Mouse (Mus musculus) layer of hippocampus, adult 2 months (tissue): ENCODE measurements at regions not wholly inside any gene's neighbourhood (a gene's known extent, or its start where the extent isn't known, plus 50 kb on each side); places are given as distances from the start of the nearest gene placed in this dataset.

Experiments
- DNase-seq, 2 experiments: peaks; one replicate each; pipeline ENCODE4 v3.0.0; 2022; ENCODE audit warnings: low spot score in 2 of 2
- H3K27ac ChIP-seq: fragments of 200-600 bp; 2 replicates; pipeline ENCODE4 v1.8.1; 2022
- H3K4me3 ChIP-seq: fragments of 200-600 bp; 2 replicates; pipeline ENCODE4 v1.8.1; 2022; ENCODE audit warnings: mild to moderate bottlenecking
- CTCF ChIP-seq: fragments of 200-600 bp; conservative IDR thresholded peaks from 2 replicates; pipeline ENCODE4 v1.8.1; 2022; ENCODE audit warnings: antibody characterized with exemption, mild to moderate bottlenecking, moderate library complexity

DNA sequence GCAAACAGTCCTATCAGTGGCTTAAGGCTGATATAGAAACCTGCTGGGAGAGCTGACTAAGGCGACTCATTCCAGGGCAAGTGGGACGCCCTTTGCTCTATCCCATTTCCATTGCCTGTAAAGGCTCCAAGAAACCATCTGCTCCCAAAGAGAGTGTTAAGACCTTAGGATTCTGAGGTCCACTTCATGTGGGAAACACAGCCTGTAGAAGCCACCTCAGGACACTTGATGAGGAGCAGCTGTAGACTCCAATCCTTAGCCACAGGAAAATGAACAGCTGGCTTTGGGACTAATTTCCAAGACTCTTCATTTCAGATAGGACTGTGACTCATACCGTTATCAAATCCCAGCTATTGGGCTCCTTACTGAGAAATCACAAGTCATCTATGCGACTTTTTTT, 188.6 kb downstream of the Thbs2 start:
- no peak for TF ChIP-seq CTCF
- no peak for DNase-seq

DNA sequence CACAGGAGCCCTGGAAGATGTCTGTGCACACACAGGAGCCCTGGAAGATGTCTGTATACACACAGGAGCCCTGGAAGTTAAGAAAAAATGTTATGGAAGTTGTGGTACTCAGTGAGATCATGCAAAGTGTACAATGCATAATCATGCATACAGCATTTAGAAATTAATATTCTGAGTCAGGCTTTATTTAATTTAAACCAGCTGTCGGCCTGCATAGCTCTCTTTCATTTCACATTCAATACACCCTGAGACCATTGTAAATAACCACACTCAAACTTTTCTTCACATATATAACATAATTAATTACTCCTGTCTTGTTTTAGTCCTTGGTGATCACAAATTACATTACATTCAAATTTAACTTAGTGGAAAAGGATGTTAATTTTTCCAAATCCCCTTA, 190.4 kb downstream of the Thbs2 start:
- TF ChIP-seq CTCF = no peak
- no peak overlapping the region for H3K4me3 ChIP-seq
- H3K27ac ChIP-seq = no peak overlapping the region
- DNase-seq = no peak

More for the DNA sequence above, 188.6 kb downstream of the Thbs2 start:
- Histone ChIP-seq H3K27ac (no peak overlapping the region), H3K4me3 (no peak overlapping the region)

DNA sequence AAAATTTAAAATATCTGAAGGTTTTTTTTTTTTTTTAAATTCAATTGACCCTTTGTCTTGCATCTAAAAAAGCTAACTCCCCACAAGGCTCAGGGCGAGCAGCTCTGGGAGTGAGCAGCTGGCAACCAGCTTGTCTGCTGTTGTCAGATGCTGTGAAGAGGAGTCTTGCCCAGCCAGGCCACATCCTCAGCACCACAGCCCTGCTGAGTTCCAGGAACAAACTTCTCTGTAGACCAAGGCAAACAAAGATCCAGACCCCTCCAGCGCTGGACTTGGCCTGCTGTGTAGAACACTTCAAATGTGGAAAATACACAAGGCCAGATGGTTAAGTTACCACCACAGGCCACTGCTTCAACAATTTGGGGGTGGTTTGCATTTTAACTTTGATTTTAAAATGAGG, 192.7 kb downstream of the Thbs2 start:
- no peak overlapping the region for H3K27ac ChIP-seq
- no peak for DNase-seq
- TF ChIP-seq CTCF = no peak

DNA sequence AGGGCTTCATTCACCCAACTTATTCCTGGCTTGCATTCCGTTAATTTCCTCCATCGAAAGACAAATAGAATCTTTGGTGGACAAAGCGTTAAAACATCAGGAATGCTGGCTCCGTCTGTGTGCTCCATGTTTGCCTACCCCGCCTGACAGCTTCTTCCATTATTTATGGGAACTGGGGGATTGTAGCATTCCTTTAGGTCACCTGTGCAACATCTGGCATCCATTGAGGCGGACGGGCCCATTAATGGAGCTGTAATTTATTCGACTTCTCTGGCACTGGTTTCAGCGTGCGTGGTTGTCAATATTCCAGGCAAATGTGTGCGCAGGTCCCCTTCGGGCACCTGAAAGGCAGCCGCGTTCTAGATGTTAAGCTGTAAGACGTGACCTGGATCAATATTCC, 196.9 kb downstream of the Thbs2 start:
- DNase-seq = no peak
- Histone ChIP-seq H3K27ac (no peak overlapping the region), H3K4me3 (no peak overlapping the region)
- no peak for TF ChIP-seq CTCF

More for the DNA sequence above, 192.7 kb downstream of the Thbs2 start:
- no peak overlapping the region for H3K4me3 ChIP-seq

DNA sequence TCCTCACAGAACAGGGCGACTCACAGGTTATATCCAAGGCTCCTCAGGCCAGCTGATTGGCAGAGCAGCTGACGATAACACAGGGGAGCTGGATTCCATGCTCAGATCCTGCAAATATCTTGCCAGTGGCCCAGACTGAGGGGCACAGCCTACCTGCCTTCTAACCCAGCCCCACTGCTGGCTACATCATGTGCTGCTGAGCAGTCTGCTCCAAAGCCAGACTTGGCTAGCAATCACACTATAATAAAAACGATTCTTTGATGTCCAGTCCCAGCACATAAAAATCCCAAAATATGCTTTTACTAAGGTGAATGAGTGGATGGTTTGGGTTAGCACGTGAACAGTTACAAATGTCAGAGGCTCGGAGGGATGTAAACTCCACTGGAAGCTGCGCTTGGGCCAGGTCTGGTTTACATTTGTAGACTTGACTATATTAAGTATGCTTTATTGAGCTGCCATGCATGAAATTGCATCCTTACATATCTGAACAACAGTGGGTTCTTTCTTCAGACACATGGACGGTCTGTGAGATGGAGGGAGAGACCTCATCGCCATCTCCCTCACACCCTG, 200.2 kb downstream of the Thbs2 start:
- no peak for TF ChIP-seq CTCF
- H3K27ac ChIP-seq = no peak overlapping the region
- no peak overlapping the region for H3K4me3 ChIP-seq
- no peak for DNase-seq

DNA sequence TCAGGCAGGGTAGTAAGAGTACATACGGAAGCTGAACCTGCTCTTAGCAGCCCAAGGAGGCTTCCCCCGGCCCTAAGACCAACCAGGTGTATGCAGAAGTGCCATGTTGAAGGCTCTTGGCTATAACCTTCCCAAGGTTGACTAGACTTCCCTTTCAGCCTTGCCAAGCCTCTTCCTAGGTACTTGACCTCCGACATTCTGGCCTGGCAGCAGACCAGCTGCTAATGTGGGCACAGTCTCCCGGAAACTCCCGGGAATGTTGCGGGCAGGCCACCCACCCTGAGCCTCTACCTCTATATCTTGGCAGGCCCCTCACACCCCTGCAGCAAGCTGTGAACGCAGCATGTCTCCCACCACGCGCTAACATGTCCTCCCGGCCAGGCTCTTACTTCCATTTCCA, 201.1 kb downstream of the Thbs2 start:
- no peak overlapping the region for H3K27ac ChIP-seq
- TF ChIP-seq CTCF = no peak
- DNase-seq = no peak
- no peak overlapping the region for H3K4me3 ChIP-seq

DNA sequence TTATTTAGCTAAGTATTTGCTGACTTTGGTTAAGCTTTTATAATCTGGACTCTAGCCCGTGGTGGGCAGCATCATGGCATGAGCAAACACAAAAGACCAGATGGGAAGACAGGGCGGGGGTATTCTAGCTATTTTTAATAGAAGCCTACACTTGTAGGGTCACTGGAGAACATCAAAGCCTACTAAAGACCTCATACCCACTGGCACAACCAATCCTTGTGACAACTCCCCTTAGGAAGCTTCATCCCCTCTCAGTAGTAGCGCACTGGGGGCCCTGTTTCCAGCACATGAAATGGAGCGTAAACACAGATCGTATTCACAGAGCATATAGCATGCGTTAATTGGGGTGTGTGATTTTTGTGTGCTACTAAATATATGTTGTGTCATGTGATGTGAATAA, 202.4 kb downstream of the Smoc2 start:
- no peak for DNase-seq
- Histone ChIP-seq H3K27ac (no peak overlapping the region), H3K4me3 (no peak overlapping the region)
- TF ChIP-seq CTCF = no peak

DNA sequence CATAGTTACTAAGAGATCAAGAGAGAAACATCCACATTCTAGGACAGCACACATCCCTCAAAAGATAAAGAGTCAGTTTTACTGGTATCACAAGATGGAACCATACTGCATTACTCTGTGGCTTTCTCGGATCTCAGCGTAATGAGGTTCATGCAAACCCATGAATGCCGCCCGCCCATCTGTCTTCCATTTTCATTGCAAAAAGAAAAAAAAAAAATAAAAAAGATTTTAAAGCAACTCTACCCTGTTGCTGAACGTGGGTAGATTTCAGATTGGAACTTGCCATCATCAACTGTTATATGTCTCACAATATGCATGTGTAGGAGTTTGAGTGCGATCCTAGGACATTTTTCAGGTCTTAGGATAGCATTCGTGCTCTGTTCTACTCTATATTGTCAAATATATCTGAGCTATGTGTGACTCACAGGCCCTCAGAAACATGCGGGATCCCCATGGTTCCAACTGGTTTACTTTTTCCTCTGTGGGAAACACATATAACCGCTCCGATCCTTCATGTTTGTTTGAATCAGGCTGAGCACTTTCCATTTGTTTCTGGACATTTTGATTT, 199.7 kb downstream of the Smoc2 start:
- Histone ChIP-seq H3K27ac (no peak overlapping the region), H3K4me3 (no peak overlapping the region)
- TF ChIP-seq CTCF = no peak
- peak; percentile 14 to 26 for DNase-seq

DNA sequence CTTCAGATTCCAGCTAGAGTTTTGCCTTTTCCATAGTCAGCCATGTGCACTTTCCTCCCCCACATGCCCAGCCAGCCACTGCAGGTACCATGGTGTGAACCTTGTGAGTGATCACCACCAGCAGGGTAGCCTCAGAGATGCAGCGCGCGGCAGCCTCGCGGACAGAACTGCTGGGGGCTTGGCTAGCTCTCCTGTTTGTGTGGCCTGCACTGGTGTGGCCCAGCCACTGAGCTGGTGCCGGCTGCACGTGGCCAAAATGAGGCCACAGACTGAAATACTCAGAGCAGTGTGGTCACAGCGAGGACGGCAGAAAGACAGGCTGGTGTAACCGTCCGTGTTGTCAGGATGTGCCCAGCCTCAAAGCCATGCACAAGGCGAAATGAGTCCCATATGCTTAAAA, 197.4 kb downstream of the Smoc2 start:
- no peak for DNase-seq
- no peak overlapping the region for H3K27ac ChIP-seq
- TF ChIP-seq CTCF = no peak
- no peak overlapping the region for H3K4me3 ChIP-seq

DNA sequence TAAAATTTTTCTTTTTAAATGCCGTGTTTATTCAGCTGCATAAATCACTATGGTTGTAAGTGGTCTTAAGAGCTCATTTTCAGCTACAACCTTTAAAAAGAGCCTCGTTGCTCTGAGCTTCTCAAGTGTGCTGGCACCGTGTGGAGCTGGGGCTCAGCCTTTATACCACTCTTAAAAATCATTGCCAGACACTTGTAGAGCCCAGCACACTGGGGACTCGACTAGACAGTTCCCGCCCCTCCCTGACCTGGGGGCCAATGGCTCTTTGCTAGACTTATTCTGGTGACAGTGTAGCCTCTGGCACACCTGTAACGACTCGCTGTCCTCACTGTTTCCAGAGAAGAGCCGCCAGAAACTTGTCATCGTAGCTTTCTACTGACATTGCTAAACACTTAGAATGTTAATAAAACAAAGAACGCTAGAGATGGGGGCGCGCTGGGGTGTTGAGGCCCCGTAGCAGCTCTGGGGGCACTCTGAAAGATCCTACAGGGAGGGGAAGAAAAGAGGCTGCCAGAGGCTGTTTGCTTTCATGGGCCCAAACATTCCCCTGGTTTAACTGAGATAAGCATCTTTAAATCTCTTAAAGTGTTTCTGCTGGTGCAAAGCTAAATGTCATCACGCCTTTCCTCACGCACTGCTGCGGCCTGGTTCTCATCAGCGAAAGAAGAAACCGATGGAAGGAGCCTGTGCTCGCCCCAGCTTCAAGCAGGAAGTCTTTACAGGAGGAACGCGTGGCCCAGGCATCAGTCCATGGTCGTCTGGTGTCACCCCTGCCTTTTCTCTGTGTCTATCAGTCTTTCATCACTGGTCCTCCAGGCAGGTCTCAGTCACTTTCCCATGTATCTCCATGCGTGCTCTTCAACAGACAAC, 196.7 kb downstream of the Smoc2 start:
- H3K4me3 ChIP-seq = no peak overlapping the region
- DNase-seq = no peak
- no peak for TF ChIP-seq CTCF
- no peak overlapping the region for H3K27ac ChIP-seq

DNA sequence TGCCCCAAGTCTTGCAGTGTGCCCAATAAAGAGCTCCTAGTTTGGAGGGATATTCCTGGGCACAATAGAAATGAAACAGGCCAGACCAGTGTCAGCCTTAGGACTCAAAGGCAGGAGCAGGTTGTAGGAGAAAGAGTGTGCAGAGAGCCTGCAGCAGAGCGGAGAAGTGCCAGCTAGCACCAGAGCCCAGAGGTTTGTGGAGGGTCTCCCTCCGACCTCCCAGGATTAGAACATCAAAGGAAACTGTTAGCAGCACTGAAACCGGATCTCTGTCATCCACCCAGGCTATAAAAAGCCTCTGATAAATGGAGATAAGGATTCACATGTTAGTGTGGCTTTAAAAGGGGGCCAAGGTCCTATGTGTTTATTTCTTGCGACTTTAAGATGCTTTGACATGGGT, 196.0 kb downstream of the Smoc2 start:
- no peak for DNase-seq
- TF ChIP-seq CTCF = no peak
- Histone ChIP-seq H3K4me3 (no peak overlapping the region), H3K27ac (no peak overlapping the region)

DNA sequence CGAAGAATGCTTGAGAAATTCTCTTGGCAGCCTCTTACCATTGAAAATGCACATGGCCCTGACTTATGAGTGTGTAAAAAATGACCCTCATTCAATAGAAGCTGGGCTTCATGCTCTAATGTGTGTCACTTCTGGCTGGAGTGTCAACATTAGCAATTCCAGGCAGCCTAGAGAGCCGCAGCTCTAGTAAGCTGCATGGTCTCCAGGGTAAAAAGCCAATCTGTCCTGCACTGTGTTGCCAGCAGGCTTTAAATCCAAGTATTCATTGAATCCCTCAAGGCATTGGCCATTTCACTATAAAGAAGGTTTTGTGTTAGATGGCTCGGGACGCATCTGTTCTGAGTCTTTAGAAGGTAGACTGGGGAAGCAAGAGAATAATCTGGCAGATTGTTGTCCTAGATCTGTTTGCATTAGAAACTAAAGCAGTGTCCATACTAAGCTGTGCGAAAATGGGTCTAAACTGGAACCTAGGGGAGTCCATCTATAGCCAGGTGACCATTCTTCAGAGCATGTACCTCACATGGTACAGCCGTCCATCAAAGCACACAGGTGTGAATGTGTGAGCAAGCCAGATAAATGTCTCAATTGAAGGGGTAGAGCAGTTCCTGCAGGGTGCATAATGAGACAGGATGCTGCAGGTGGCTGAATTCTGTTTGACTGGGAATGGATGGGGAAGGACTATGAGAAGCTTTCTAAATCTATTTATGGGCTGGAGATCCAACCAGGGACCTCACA, 189.6 kb downstream of the Smoc2 start:
- H3K27ac ChIP-seq = no peak overlapping the region
- TF ChIP-seq CTCF = no peak
- H3K4me3 ChIP-seq = no peak overlapping the region
- DNase-seq = no peak

DNA sequence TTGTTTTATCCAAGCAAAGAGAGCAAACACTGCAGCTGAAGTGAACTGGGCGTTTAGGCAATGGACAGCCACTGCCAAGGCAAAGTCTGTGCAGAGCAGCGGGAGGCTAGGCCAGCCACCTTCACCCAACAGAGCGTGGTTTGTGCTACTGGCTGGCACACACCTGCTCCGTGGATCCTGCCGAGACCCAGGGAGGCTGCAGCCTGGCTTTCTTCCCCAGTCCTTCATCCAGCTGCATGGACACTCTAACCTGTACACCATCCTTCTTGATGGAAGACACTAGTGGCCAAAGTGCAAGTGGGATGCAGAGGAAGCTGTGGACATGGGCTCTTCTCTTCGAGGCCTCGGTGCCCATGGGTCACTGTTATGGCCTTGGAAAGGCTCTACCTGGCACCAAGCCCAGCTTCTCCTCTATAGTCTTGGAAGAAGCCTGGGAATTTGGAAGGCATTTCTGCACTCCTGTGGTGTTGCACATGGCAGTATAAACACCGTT, 176.0 kb downstream of the Smoc2 start:
- no peak overlapping the region for H3K4me3 ChIP-seq
- no peak for TF ChIP-seq CTCF
- no peak overlapping the region for H3K27ac ChIP-seq
- no peak for DNase-seq
